Mouse (Mus musculus): ENCODE data around the gene Ube2b.

The Ube2b gene

DNA sequence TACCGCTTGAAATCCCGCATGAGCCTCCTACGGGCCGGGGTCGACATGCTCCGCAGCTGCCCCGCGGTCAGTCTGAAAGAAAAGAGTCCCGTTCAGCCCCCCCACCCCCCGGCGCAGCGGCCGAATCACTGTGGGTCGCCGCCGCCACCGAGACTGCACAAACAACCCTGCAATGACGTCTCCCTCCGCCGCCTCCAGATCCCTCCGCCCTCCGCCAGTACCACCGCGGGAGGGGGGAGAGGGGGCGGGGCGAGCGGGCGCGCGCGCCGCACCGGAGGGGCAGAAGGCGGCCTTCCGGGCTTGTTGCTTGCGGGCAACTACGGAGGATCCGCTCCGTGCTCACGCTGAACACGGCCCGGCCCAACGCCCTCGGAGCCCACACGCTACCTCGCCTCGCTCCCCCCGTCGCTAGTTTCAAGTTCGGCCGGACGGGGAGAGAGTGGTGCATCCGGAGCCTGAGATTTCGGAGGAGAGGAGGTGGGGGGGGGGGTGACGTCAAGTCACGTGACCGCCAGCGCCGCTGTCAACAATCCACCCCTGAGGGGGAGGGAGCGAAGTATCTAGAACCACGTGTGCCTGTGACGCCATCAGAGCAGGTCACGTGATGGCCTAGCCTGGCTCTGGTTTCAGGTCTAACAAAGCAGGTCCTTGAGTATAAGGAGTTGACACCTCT is at the start of gene Ube2b:
TSS of gene Ube2b (minus strand) at position 473 of the 673 bp plus-strand sequence.
- peak; percentile 99 for DNase-seq

GRCm38 (mm10) chr11:52046446-52047165 is 46.0 kb upstream of the Ube2b start:
- peak; percentile 50 to 61 for DNase-seq

- no peak for DNase-seq
Measured at GRCm38 (mm10) chr11:52044156-52044555, 43.6 kb upstream of the Ube2b start.

- DNase-seq: no peak
Measured at GRCm38 (mm10) chr11:52043224-52043623, 42.7 kb upstream of the Ube2b start.

DNA sequence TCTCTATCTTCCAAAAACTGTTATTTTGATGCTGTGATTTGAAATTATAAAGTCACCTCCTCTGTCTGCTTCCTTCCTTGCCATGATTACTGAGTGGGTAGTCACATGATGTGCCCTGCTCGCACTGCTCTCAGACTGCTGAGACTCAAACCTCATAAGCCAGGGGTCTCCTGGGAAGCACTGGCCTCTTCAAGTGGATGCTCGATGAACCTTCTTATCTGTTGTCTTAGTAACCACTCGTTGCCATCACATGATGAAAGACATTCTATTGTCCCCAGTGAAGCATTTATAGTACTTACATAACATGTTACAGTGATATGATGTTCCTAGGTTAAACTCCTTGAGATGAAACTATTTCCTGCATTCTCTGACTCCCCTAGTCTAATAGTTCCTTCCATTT is 37.1 kb upstream of the Ube2b start:
- DNase-seq: no peak

GRCm38 (mm10) chr11:52035905-52036304 is 35.3 kb upstream of the Ube2b start:
- no peak for DNase-seq

DNA sequence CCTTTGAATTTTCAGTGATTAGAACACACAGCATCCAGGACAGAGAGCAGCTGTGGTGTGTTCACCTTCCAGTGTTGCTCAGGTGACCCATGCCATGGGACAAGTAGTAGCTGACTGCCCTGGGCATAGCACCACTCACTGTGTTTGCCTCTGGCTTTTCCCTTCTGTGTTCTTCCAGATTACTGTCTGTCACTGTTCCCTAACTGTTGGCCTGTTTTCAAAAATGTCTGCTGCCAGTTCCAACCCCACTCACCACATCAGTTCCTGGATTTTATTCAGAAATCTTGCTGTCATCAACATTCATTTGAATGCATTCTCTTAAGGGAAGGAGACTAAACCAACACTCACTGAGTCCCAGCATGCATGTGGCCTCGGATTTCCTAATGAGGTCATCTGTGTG is 33.4 kb upstream of the Ube2b start:
- DNase-seq: no peak

GRCm38 (mm10) chr11:52032356-52032755 is 31.8 kb upstream of the Ube2b start:
- no peak for DNase-seq

DNA sequence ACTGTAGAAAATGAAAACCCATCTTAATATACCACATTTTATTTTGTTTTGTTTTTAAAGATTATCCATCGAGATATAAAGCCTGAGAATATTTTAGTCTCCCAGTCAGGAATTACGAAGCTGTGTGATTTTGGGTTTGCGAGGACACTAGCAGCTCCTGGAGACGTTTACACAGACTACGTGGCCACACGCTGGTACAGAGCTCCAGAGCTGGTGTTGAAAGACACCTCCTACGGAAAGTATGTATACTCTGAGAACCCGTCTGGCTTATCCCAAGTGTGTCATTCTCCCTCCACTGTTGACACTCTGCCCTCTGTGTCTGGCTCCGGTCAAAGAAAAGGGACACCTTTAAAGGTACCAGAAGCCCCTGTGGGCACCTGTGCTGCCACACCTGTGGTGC is 17.7 kb upstream of the Ube2b start:
- DNase-seq: no peak

- DNase-seq: no peak
Measured at GRCm38 (mm10) chr11:52011541-52011940, 11.0 kb upstream of the Ube2b start.

- no peak for DNase-seq
Measured at GRCm38 (mm10) chr11:52011011-52011410, 10.4 kb upstream of the Ube2b start.

DNA sequence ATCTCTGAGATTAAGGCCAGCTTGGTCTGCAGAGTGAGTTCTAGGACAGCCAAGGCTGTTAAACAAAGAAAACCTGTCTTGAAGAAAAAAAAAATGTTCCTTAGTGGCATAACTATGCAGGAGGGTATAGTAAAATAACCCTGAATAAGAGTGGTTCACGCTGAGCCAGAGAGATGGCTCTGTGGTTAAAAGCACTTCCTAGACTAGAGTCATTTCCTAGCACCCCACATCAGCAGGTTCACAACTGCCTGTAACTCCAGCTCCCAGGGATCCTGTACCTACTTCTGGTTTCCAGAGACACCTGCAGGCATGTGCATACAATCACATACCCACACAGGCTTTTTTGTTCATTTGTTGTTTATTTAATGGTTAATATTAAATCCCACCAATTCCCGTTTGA is 5.0 kb upstream of the Ube2b start:
- no peak for DNase-seq

DNA sequence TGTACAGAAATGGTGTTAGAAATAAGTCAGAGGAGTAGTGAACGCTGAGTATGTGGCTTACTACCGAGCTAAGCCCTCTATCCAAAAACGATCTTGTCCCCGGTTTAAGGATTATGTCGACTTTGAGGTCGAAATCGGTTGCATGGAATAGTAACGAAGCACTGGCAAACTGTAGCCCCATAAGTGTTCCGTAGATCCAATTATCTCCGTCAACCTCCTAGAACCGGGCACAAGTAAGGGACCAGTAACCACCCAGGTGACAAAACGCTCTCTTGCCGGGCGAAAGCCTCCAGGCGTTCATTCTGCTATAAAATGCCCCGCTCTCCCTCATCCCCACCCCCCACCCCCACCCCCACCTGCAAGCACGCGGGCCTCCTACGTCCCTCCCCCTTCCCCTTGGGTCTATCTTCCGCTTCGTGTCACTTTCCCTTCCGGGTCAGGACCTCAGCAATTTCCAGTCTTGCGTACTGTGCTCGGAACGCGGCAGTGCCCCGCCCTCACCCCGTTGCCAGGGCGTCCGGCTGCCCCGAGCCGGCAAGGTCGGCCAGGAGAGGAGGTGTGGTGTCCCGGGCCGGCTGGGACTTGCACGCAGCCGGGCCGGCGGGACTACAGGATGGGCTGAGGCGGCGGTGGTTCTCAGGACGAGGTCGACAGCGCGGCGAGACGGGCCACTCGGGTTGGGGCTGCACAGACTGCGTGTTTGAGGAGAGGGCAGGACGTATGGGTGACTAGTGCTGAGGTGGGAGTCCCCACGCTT is 3.4 kb upstream of the Ube2b start, which contains the start of gene Cdkl3:
TSS of gene Cdkl3 (plus strand) at position 450 of the 757 bp plus-strand sequence.
- DNase-seq: peak; percentile 96 to 99

DNA sequence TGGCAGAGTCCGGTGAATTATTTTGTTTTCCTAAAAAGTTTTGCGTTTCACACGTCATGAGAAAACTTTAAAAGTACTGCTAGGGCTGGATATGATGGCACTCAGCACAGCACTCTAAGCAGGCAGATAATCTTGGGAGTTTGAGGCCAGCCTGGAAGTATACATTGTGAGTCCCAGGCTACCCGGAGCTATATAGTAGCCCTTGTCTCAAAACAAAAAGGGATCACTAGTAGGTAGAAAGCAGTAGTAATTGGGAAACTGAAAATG is 2.9 kb upstream of the Ube2b start:
- DNase-seq: no peak

GRCm38 (mm10) chr11:52002842-52003504 is 2.4 kb upstream of the Ube2b start:
- DNase-seq: no peak

DNA sequence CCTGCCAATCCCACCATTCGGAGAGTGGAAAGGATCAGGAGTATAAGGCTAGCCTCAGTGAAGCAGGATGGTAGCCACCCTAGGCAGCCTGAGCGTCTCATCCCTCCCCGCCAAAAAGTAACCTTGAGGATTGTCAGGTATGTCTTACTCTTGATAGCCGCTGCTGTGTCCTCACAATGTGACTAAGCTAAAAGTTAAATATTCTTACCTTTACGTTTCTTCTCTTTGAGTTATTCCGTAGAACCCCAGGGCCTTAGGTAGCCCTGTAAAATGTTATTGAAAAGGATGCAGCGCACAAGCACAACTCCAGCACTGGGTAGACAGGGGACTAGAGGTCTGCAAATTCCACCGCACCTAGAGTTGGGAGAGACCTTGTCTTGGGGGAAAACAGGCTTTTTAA is 1.3 kb upstream of the Ube2b start:
- no peak for DNase-seq

DNA sequence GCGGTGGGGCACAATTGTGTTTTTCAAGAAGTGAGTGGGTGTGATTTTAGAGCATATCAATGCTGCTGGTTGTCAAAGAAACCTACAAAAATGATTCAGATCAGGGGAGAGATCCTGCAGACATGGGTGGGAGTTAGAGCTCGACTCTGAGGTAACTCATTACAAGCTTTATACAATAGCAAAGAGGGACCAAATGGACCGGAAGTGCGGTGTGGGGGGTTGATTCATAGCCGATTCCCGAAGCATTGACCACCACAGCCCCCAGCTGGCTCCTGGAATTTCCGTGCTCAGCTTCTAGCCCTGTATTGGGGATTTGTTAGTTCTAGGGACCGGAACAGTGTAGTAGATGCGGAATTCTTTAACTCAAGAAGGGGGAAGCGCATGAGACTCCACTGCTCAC is 779 bp upstream of the Ube2b start:
- DNase-seq: no peak

DNA sequence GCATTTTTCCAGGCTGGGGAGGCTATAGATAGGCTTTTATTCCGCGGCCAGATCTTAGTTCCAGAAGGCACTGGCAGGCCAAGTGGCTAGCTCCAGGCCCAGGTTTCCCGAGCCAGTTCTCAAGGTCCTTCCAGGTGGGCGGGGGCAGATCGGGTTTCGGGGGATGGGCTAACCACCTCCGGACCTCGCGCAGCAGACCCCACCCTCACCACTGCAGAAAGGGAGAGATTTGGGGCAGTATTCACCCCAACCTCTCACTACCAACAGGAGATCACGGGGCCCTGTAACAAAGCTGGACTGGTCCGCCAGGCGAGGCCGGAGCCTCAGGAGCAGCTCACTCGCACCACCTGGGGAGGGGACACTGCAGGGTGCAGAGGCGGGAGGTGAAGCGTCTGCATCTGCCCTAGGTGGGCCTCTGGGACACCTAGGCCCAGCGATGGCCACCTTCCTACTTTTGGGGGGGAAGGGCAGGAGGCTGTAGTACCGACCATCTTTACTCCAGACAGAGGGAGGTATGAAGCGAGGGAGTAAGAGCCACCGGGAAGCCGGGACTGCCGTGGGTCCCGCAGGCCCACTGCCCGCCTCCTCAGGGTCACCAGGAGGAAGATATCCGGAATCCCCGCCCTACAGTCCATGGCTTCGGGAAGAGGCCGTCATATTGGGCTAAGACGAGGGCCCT is 812 bp downstream of the Ube2b start:
- peak; percentile 72 to 91 for DNase-seq

GRCm38 (mm10) chr11:51971644-51972043 is 28.9 kb downstream of the Ube2b start:
- DNase-seq: no peak

- DNase-seq: no peak
Measured at GRCm38 (mm10) chr11:51969511-51969910, 31.1 kb downstream of the Ube2b start.

- DNase-seq: no peak
Measured at GRCm38 (mm10) chr11:51968896-51969295, 31.7 kb downstream of the Ube2b start.

GRCm38 (mm10) chr11:51967443-51968401 is 32.8 kb downstream of the Ube2b start, which contains the start of gene Cdkn2aipnl:
TSS of gene Cdkn2aipnl (plus strand) at chr11:51967661.
- peak; percentile 97 to 98 for DNase-seq

All from kidney, postnatal 25 days (tissue).